Mouse (Mus musculus) left cerebral cortex, postnatal 10 days (tissue): ENCODE data around the gene Naa35. TPM values are rescaled to one million over a fixed set of nuclear protein-coding genes. Genes with fewer than 3 reads are reported as not detected.

Source experiments
- DNase-seq, 2 experiments: peaks; one replicate each; pipeline ENCODE4 v3.0.0; 2021 to 2022; ENCODE audit warnings: low spot score in 2 of 2, mixed read lengths in 1 of 2; ENCODE audit errors: extremely low spot score in 1 of 2
- intact Hi-C: fragments of 180-260 bp; cut with DNase I; formaldehyde crosslinking; loops from one replicate; pipeline ENCODE4 v1.15.1; 2025
- total RNA-seq, 2 experiments: library from RNA; stranded (reverse); gene quantifications; 2 replicates each; pipeline ENCODE4 v1.2.3; 2021

Naa35 gene
- total RNA-seq, 2 experiments from 2014 or later = 99.0 to 107 TPM

GRCm38 (mm10) chr13:59655718-59656315 lies 70.8 kb downstream of the Naa35 start:
- DNase-seq = no peak

GRCm38 (mm10) chr13:59656316-59656832 lies 71.3 kb downstream of the Naa35 start:
- DNase-seq = no peak
- intact Hi-C loops = no loop called here

More at GRCm38 (mm10) chr13:59655718-59656315, 70.8 kb downstream of the Naa35 start:
- intact Hi-C loops = no loop called here

- no peak for DNase-seq
- intact Hi-C loops = no loop called here
Measured at GRCm38 (mm10) chr13:59656975-59657388, 71.9 kb downstream of the Naa35 start.

- no peak for DNase-seq
- intact Hi-C loops = no loop called here
Measured at GRCm38 (mm10) chr13:59657781-59658180, 72.7 kb downstream of the Naa35 start.

GRCm38 (mm10) chr13:59660371-59660770 lies 75.3 kb downstream of the Naa35 start:
- intact Hi-C loops = no loop called here
- no peak for DNase-seq

GRCm38 (mm10) chr13:59661387-59661786 lies 76.3 kb downstream of the Naa35 start:
- intact Hi-C loops = no loop called here

GRCm38 (mm10) chr13:59661966-59662365 lies 76.9 kb downstream of the Naa35 start:
- DNase-seq = no peak
- intact Hi-C loops = no loop called here

More at GRCm38 (mm10) chr13:59661387-59661786, 76.3 kb downstream of the Naa35 start:
- no peak for DNase-seq

GRCm38 (mm10) chr13:59663939-59664712 lies 79.1 kb downstream of the Naa35 start:
- intact Hi-C loops = no loop called here
- DNase-seq = no peak

GRCm38 (mm10) chr13:59667763-59668162 lies 82.7 kb downstream of the Naa35 start:
- intact Hi-C loops = no loop called here
- DNase-seq = no peak

GRCm38 (mm10) chr13:59668501-59669093 lies 83.5 kb downstream of the Naa35 start:
- peak in 1 of 2 experiments; percentile 50 for DNase-seq
- intact Hi-C loops = no loop called here

GRCm38 (mm10) chr13:59669946-59670345 lies 84.9 kb downstream of the Naa35 start:
- intact Hi-C loops = no loop called here
- no peak for DNase-seq

GRCm38 (mm10) chr13:59671521-59671920 lies 86.5 kb downstream of the Naa35 start:
- no peak for DNase-seq
- intact Hi-C loops = no loop called here

- DNase-seq = no peak
Measured at GRCm38 (mm10) chr13:59672248-59672647, 87.2 kb downstream of the Naa35 start.

GRCm38 (mm10) chr13:59673597-59673996 lies 88.5 kb downstream of the Naa35 start:
- intact Hi-C loops = no loop called here
- DNase-seq = no peak

More at GRCm38 (mm10) chr13:59672248-59672647, 87.2 kb downstream of the Naa35 start:
- intact Hi-C loops = no loop called here

GRCm38 (mm10) chr13:59674215-59674614 lies 89.2 kb downstream of the Naa35 start:
- intact Hi-C loops = no loop called here
- no peak for DNase-seq

GRCm38 (mm10) chr13:59674761-59675150 lies 89.7 kb downstream of the Naa35 start:
- no peak for DNase-seq
- intact Hi-C loops = loop anchor here (5.0 kb wide), 1 partner anchor 53 kb away; no protein-coding TSS in a partner anchor

GRCm38 (mm10) chr13:59675151-59676011 lies 90.3 kb downstream of the Naa35 start, which contains the start of gene Golm1:
Golm1 (minus strand) TSS chr13:59675811.
- peak in 1 of 2 experiments; percentile 85 for DNase-seq
- intact Hi-C loops = loop anchor here (5.0 kb wide), 1 partner anchor 52 kb away; no protein-coding TSS in a partner anchor
